Mouse (Mus musculus) intestine, embryonic 14.5 days (tissue): ENCODE measurements around the gene Defb43. TPM values are rescaled to one million over a fixed set of nuclear protein-coding genes. Genes with fewer than 3 reads are reported as not detected.

ENCODE experiments used
- ATAC-seq: fragments of 200-750 bp; cut with Nextera tagmentation; replicated peaks from 2 replicates; pipeline ENCODE4 v1.8.0; 2017; ENCODE audit warnings: low read depth, moderate number of reproducible peaks, moderate TSS enrichment, moderate library complexity; ENCODE audit not compliant: low FRiP score, low TSS enrichment
- DNase-seq: peaks from one replicate; pipeline ENCODE4 v3.0.0-alpha.2; 2018; ENCODE audit warnings: low spot score
- H3K27ac ChIP-seq: fragments of 300-500 bp; sonication (generic); 2 replicates; pipeline ENCODE4 v1.5.1; 2014; ENCODE audit warnings: low read depth, mild to moderate bottlenecking, control low read depth
- H3K27me3 ChIP-seq: fragments of 300-500 bp; sonication (generic); replicated peaks from 2 replicates; pipeline ENCODE4 v1.6.1; 2014; ENCODE audit warnings: low read length, control low read depth; ENCODE audit not compliant: control insufficient read depth, insufficient read depth
- H3K36me3 ChIP-seq: fragments of 300-500 bp; sonication (generic); 2 replicates; pipeline ENCODE4 v1.6.1; 2014; ENCODE audit warnings: low read length, control low read depth; ENCODE audit not compliant: control insufficient read depth, insufficient read depth
- H3K4me1 ChIP-seq: fragments of 300-500 bp; sonication (generic); replicated peaks from 2 replicates; pipeline ENCODE4 v1.6.1; 2014; ENCODE audit warnings: low read length, control low read depth, mixed read lengths; ENCODE audit not compliant: control insufficient read depth, insufficient read depth
- H3K4me2 ChIP-seq: fragments of 300-500 bp; sonication (generic); 2 replicates; pipeline ENCODE4 v1.6.1; 2014; ENCODE audit warnings: low read length
- H3K4me3 ChIP-seq: fragments of 300-500 bp; sonication (generic); 2 replicates; pipeline ENCODE4 v1.5.1; 2014; ENCODE audit warnings: low read depth, low read length, control low read depth, mixed read lengths
- H3K9ac ChIP-seq: fragments of 300-500 bp; sonication (generic); 2 replicates; pipeline ENCODE4 v1.6.1; 2014; ENCODE audit warnings: mild to moderate bottlenecking, low read length
- H3K9me3 ChIP-seq: fragments of 300-500 bp; sonication (generic); 2 replicates; pipeline ENCODE4 v1.6.1; 2016; ENCODE audit warnings: low read length, control low read depth; ENCODE audit not compliant: control insufficient read depth
- WGBS: fragments of 180-500 bp; shearing (Covaris S2); extraction: QIAGEN DNeasy Blood & Tissue Kit; methylation state at CpG from one replicate; pipeline ENCODE4 v1.1.7; 2014; 5-methylcytosine and 5-hydroxymethylcytosine counted together
- polyA plus RNA-seq: library from polyadenylated mRNA; unstranded; fragments of >200 nt; fragmentation: Nextera tagmentation; extraction: Ambion mirVana; gene quantifications from 2 replicates; pipeline ENCODE4 v1.2.1, GENCODE M21; 2014

The Defb43 gene
- polyA plus RNA-seq, 1 experiment from 2014 or later: not detected

DNA sequence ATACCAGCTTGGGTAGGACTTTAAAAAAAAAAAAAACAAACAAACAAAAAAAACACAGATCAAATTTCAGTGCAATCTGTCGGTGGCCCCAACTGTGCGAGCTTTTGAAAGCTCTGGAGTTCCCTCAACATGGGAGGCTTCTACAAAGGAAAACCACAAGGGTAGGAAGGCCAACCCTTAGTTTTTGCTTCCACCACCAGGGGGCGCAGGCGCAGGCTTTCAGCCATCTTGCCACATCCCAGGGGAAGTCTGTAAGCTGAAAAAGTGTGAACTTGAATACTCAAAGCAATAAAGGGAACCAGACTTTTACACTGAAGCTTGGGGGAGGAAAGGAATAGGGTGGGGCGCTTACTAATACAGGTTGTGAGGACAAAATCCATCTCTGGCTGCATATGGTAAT, 39.2 kb downstream of the Defb43 start:
- H3K4me3 ChIP-seq: no peak overlapping the region
- ATAC-seq: no peak
- H3K27ac ChIP-seq: no peak overlapping the region
- no peaks in the 10 kb centered on the region for H3K9me3 ChIP-seq
- H3K9ac ChIP-seq: no peak overlapping the region
- no peaks in the 10 kb centered on the region for H3K27me3 ChIP-seq
- no peaks in the 10 kb centered on the region for H3K4me1 ChIP-seq
- peak; percentile 81 for DNase-seq
- H3K36me3 ChIP-seq: no peaks in the 10 kb centered on the region
- H3K4me2 ChIP-seq: no peak overlapping the region
- WGBS: 35% methylated on average over 5 of the region's 5 CpGs

DNA sequence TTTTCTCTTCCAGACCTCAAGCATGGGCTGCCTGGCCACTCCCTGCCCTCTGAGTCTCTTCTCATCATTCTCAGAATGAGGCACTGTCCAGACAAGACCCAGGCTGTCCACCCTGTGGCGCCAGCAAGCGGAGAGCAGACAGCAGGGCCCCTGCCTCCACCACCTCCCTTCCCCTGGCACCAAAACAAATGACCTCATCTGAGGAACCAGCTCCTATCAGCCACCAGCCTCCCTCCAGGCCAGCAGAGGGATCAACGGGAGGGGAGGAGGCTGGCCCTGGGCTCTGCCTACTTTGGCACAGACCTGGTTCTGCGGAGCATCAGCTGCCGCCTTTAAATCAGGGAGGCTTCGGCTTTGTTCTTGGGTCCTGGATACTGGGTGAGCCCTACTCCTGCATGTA, 43.2 kb downstream of the Defb43 start:
- ATAC-seq: 0 out of 2 replicates have a peak, but pooled peaks have one; percentile 36
- H3K4me2 ChIP-seq: no peak overlapping the region
- no peak for DNase-seq
- no peak overlapping the region for H3K9ac ChIP-seq
- no peaks in the 10 kb centered on the region for H3K27me3 ChIP-seq
- no peak overlapping the region for H3K27ac ChIP-seq
- H3K36me3 ChIP-seq: no peaks in the 10 kb centered on the region
- no peaks in the 10 kb centered on the region for H3K4me1 ChIP-seq
- WGBS: 26% methylated on average over 6 of the region's 6 CpGs
- H3K4me3 ChIP-seq: no peak overlapping the region
- no peaks in the 10 kb centered on the region for H3K9me3 ChIP-seq

DNA sequence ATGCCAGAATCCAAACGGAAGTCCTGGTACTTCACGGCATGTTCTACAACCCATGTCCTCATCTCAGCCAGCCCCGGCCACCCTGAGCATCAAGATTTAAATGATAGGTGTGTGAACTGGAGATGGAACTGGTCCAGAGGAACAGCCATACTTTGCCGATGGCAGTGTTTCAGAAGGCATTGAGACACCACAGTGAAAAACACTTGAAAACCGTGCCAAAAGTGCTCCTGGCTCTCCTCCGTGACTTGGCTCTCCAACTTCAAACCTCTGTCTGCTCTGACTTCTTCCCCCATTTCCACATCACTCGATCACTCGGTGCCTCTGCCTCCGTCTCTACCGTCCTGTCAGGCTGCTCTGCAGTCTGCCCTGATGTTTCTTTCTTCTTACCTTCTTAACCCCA, 48.8 kb downstream of the Defb43 start:
- DNase-seq: no peak
- ATAC-seq: no peak
- H3K9me3 ChIP-seq: no peaks in the 10 kb centered on the region
- 71% methylated on average over 10 of the region's 10 CpGs for WGBS
- H3K9ac ChIP-seq: no peak overlapping the region
- no peak overlapping the region for H3K4me2 ChIP-seq
- H3K4me3 ChIP-seq: no peak overlapping the region
- H3K27me3 ChIP-seq: no peaks in the 10 kb centered on the region
- no peaks in the 10 kb centered on the region for H3K36me3 ChIP-seq
- H3K27ac ChIP-seq: no peak overlapping the region
- H3K4me1 ChIP-seq: no peaks in the 10 kb centered on the region

DNA sequence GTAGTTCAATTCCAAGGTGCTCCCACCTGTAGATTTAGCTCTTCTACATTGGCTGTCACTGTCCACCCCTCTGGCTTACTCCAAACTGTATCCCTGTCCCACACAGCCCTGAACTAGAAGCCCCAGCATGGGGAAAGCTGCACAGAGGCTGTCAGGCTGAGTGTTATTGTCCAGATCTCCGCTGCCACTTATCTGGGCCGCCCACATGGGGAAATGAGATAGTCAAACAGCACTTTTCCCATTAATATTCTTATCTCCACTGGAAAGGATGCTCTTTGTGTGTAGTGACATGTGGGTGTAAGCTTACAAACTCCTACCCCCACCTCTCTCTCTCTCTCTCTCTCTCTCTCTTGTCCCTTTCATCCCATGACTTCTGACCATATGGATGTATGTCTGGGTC, 50.6 kb downstream of the Defb43 start:
- ATAC-seq (no peak), DNase-seq (no peak)
- H3K9me3 ChIP-seq: no peaks in the 10 kb centered on the region
- H3K9ac ChIP-seq: no peak overlapping the region
- no peak overlapping the region for H3K4me3 ChIP-seq
- no peaks in the 10 kb centered on the region for H3K27me3 ChIP-seq
- H3K4me2 ChIP-seq: no peak overlapping the region
- no peak overlapping the region for H3K27ac ChIP-seq
- 62% methylated on average over 2 of the region's 2 CpGs for WGBS
- H3K4me1 ChIP-seq: no peaks in the 10 kb centered on the region
- no peaks in the 10 kb centered on the region for H3K36me3 ChIP-seq

DNA sequence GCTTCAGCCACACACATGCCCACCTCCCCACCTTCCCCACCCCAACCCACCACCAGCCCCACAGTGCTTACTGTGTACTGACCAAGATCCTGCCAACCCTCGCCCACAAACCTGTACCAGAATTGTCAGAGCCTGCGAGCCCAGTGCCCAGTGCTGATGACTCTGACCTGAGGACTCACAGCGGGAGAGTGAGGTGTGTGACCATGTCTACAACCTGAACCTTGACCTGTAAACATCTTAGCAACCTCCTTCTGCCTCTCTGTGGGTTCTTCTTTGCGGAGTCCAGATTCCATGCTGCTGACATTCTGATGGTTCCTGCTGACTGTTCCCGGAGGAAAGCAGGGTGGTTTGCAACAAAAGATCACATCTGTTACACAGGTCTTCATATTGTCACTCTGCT, 53.8 kb downstream of the Defb43 start:
- WGBS: 75% methylated on average over 5 of the region's 5 CpGs
- no peak overlapping the region for H3K4me3 ChIP-seq
- ATAC-seq (no peak), DNase-seq (no peak)
- no peaks in the 10 kb centered on the region for H3K27me3 ChIP-seq
- no peaks in the 10 kb centered on the region for H3K9me3 ChIP-seq
- no peak overlapping the region for H3K27ac ChIP-seq
- H3K4me1 ChIP-seq: no peaks in the 10 kb centered on the region
- no peaks in the 10 kb centered on the region for H3K36me3 ChIP-seq
- no peak overlapping the region for H3K4me2 ChIP-seq
- H3K9ac ChIP-seq: no peak overlapping the region

DNA sequence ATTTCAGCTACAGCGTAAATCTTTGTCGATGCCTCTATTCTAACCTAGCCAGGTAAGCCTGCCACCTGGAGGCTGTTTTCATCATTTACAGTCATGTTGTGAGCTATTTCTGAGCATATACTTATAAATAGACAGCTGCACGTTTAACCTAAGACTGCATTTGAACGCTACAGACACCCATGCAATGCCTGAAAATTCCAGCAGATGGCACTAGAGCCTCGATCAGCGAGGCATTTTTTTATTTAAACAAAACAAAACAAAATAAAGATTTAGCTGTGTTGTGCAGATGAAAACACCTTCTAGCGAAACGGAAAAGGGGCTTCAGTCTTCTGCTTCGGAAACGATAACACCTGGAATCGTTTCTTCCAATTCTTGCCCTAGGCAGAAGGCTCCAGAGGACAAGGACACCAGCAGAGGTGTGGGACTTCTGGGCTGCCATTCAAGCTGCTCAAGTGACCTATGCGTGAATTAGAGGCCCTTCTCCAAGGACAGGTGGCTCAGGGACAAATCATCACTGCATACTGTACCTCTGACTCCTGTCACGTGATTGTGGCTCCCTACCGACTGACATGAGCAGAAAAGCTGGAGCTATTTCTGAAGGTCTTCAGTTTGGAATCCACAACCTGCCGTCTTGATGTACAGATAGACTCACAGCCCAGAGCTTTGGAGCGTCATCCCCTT, 55.2 kb downstream of the Defb43 start:
- H3K4me2 ChIP-seq: no peak overlapping the region; the same call in 1 of the 2 replicates
- no peak overlapping the region for H3K4me3 ChIP-seq
- ATAC-seq (no peak), DNase-seq (peak; percentile 96)
- no peak overlapping the region for H3K9ac ChIP-seq
- H3K4me1 ChIP-seq: no peaks in the 10 kb centered on the region
- 30% methylated on average over 16 of the region's 16 CpGs for WGBS
- H3K9me3 ChIP-seq: no peaks in the 10 kb centered on the region
- no peaks in the 10 kb centered on the region for H3K27me3 ChIP-seq
- no peak overlapping the region for H3K27ac ChIP-seq
- H3K36me3 ChIP-seq: no peaks in the 10 kb centered on the region

Other genes with a start within 250 kb of the Defb43 start
- 7.4 and 7.6 TPM in 2 replicates for gene Wdfy2, start 174.1 kb upstream of the Defb43 start, polyA plus RNA-seq
- not detected in 2 replicates for gene Defb48, start 27.3 kb upstream of the Defb43 start, polyA plus RNA-seq
- gene Defb47, start 13.7 kb upstream of the Defb43 start, polyA plus RNA-seq: not detected in 2 replicates
- gene Defb42, start 35.2 kb downstream of the Defb43 start, polyA plus RNA-seq: 0.37 and 0.89 TPM in 2 replicates
- not detected in 2 replicates for gene Defb30, start 38.2 kb downstream of the Defb43 start, polyA plus RNA-seq